Mouse (Mus musculus) ES-E14 (cell line): ENCODE results near the gene Thoc6. TPM values are rescaled to one million over a fixed set of nuclear protein-coding genes. Genes with fewer than 3 reads are reported as not detected.

Experiments
- DNase-seq: peaks from one replicate; pipeline ENCODE4 v3.0.0-alpha.2; 2013; ENCODE audit warnings: low read depth, low spot score
- H3K27ac ChIP-seq: 2 replicates; pipeline ENCODE4 v1.5.1; 2012; ENCODE audit warnings: low read depth, mild to moderate bottlenecking, low read length, moderate library complexity, mixed read lengths; ENCODE audit not compliant: poor library complexity, insufficient read depth, severe bottlenecking
- H3K36me3 ChIP-seq: 2 replicates; pipeline ENCODE4 v1.6.1; 2012; ENCODE audit warnings: mild to moderate bottlenecking, low read length, moderate library complexity, mixed read lengths; ENCODE audit not compliant: control insufficient read depth, poor library complexity, insufficient read depth, severe bottlenecking
- H3K4me1 ChIP-seq, 2 experiments: fragments of 150-350 bp in 1 of 2; sonication (generic) in 1 of 2; 2 replicates each; pipeline ENCODE4 v1.6.1; 2012; ENCODE audit warnings: low read length in 2 of 2, mild to moderate bottlenecking in 1 of 2, mixed read lengths in 1 of 2; ENCODE audit not compliant: control insufficient read depth in 2 of 2, insufficient read depth in 2 of 2, poor library complexity in 1 of 2
- H3K4me3 ChIP-seq, 2 experiments: fragments of 150-350 bp in 1 of 2; sonication (generic) in 1 of 2; 2 replicates each; pipeline ENCODE4 v1.5.1; 2012; ENCODE audit warnings: low read length in 2 of 2, low read depth in 1 of 2, mild to moderate bottlenecking in 1 of 2, mixed read lengths in 1 of 2; ENCODE audit not compliant: insufficient read depth in 1 of 2, poor library complexity in 1 of 2, severe bottlenecking in 1 of 2
- H3K9ac ChIP-seq: 2 replicates; pipeline ENCODE4 v1.6.1; 2012; ENCODE audit warnings: low read depth, mild to moderate bottlenecking, low read length, mixed read lengths; ENCODE audit not compliant: poor library complexity, insufficient read depth, severe bottlenecking
- H3K9me3 ChIP-seq: fragments of 150-350 bp; sonication (generic); 2 replicates; pipeline ENCODE4 v1.6.1; 2012; ENCODE audit warnings: low read depth, mild to moderate bottlenecking, low read length; ENCODE audit not compliant: control insufficient read depth, insufficient read depth
- CHD2 ChIP-seq: IDR thresholded peaks from 2 replicates; pipeline ENCODE4 v1.6.1; 2014; ENCODE audit warnings: mild to moderate bottlenecking, low read depth, low read length, inconsistent platforms
- HCFC1 ChIP-seq: IDR thresholded peaks from 2 replicates; pipeline ENCODE4 v1.6.1; 2012; ENCODE audit warnings: low read length, inconsistent platforms, borderline replicate concordance; ENCODE audit not compliant: insufficient read depth
- MAFK ChIP-seq: IDR thresholded peaks from 2 replicates; pipeline ENCODE4 v1.6.1; 2014; ENCODE audit warnings: mild to moderate bottlenecking, low read depth, low read length, inconsistent platforms; ENCODE audit not compliant: insufficient read depth
- ZC3H11A ChIP-seq: IDR thresholded peaks from 2 replicates; pipeline ENCODE4 v1.6.1; 2012; ENCODE audit warnings: low read depth, mild to moderate bottlenecking, inconsistent platforms, low read length, borderline replicate concordance
- ZNF384 ChIP-seq: IDR thresholded peaks from 2 replicates; pipeline ENCODE4 v1.6.1; 2012; ENCODE audit warnings: low read depth, low read length, inconsistent platforms
- in situ Hi-C, 2 experiments: fragments of 600-800 bp; cut with MboI; formaldehyde crosslinking; loops; one replicate each; pipeline ENCODE4 v1.15.1; 2025; ENCODE audit warnings: low sequenced_read_pairs in 2 of 2, inconsistent platforms in 1 of 2; ENCODE audit not compliant: unreplicated experiment in 2 of 2
- total RNA-seq: library from RNA; depleted of rRNA; stranded (reverse); fragments of 300-350 nt; gene quantifications from 2 replicates; pipeline ENCODE4 v1.2.3, GENCODE M21; 2012; rRNA removed

Thoc6 gene
- total RNA-seq, 1 experiment: 53.7 TPM

GRCm38 (mm10) chr17:23620351-23620750 is 53.3 kb downstream of the Thoc6 start:
- TF ChIP-seq ZC3H11A (no peak), CHD2 (no peak), HCFC1 (no peak), MAFK (no peak), ZNF384 (no peak)
- H3K9me3 ChIP-seq: no peaks in the 10 kb centered on the region
- no peak overlapping the region for H3K9ac ChIP-seq
- H3K36me3 ChIP-seq: no peaks in the 10 kb centered on the region
- no peak overlapping the region for H3K27ac ChIP-seq
- no peak overlapping the region for H3K4me3 ChIP-seq
- in situ Hi-C loops: no loop called here
- H3K4me1 ChIP-seq: no peaks in the 10 kb centered on the region; a peak in 1 of 4 replicates
- DNase-seq: no peak

Other genes with a start within 250 kb of the Thoc6 start
- not detected in 2 replicates for gene Vmn2r117, start 194.2 kb downstream of the Thoc6 start, total RNA-seq
- gene Zfp213, start 109.6 kb downstream of the Thoc6 start, total RNA-seq: 8.4 and 8.8 TPM in 2 replicates
- gene Zfp13, start 74.4 kb downstream of the Thoc6 start, total RNA-seq: 19.9 and 26.9 TPM in 2 replicates
- 62.5 and 93.1 TPM in 2 replicates for gene Zscan10, start 73.0 kb downstream of the Thoc6 start, total RNA-seq
- 4.7 and 4.9 TPM in 2 replicates for gene Mmp25, start 28.6 kb downstream of the Thoc6 start, total RNA-seq
- 1.1 and 2.9 TPM in 2 replicates for gene Bicdl2, start 13.4 kb downstream of the Thoc6 start, total RNA-seq
- 26.4 and 36.4 TPM in 2 replicates for gene Hcfc1r1, start 286 bp downstream of the Thoc6 start, total RNA-seq
- gene Tnfrsf12a, start 3.6 kb upstream of the Thoc6 start, total RNA-seq: 101 and 138 TPM in 2 replicates
- 72.7 and 199 TPM in 2 replicates for gene Cldn6, start 5.4 kb upstream of the Thoc6 start, total RNA-seq
- gene Cldn9, start 10.1 kb upstream of the Thoc6 start, total RNA-seq: 3.7 and 5.7 TPM in 2 replicates
- 0.04 and 1.0 TPM in 2 replicates for gene 1520401A03Rik, start 48.9 kb upstream of the Thoc6 start, total RNA-seq
- gene Pkmyt1, start 52.5 kb upstream of the Thoc6 start, total RNA-seq: 24.1 and 41.3 TPM in 2 replicates
- gene Paqr4, start 67.0 kb upstream of the Thoc6 start, total RNA-seq: 2.8 and 4.0 TPM in 2 replicates
- gene Kremen2, start 72.0 kb upstream of the Thoc6 start, total RNA-seq: 2.5 and 4.3 TPM in 2 replicates
- 31.6 and 35.1 TPM in 2 replicates for gene Flywch1, start 97.7 kb upstream of the Thoc6 start, total RNA-seq
- 8.0 and 10.8 TPM in 2 replicates for gene Flywch2, start 112.2 kb upstream of the Thoc6 start, total RNA-seq
- gene Srrm2, start 116.7 kb upstream of the Thoc6 start, total RNA-seq: 192 and 230 TPM in 2 replicates
- 651 and 726 TPM in 2 replicates for gene Elob, start 155.3 kb upstream of the Thoc6 start, total RNA-seq
- 0.45 and 0.95 TPM in 2 replicates for gene Prss33, start 162.2 kb upstream of the Thoc6 start, total RNA-seq
- gene Prss32, start 170.0 kb upstream of the Thoc6 start, total RNA-seq: 0.26 and 0.31 TPM in 2 replicates
- gene Prss41, start 170.3 kb upstream of the Thoc6 start, total RNA-seq: 6.8 and 11.0 TPM in 2 replicates
- gene Prss21, start 194.2 kb upstream of the Thoc6 start, total RNA-seq: not detected in 2 replicates
- gene Dcpp1, start 207.0 kb upstream of the Thoc6 start, total RNA-seq: not detected in 2 replicates
- gene Dcpp2, start 207.0 kb upstream of the Thoc6 start, total RNA-seq: not detected in 2 replicates
- gene Dcpp3, start 243.6 kb upstream of the Thoc6 start, total RNA-seq: not detected in 2 replicates